Mouse (Mus musculus) heart, adult 9 months (tissue): ENCODE measurements around the gene Tmem164.

Experiments
- DNase-seq, 2 experiments: peaks; one replicate each; pipeline ENCODE4 v3.0.0; 2022; ENCODE audit warnings: low spot score in 2 of 2

Gene Tmem164

GRCm38 (mm10) chrX:142828184-142828908, 147.1 kb downstream of the Tmem164 start:
- no peak for DNase-seq

GRCm38 (mm10) chrX:142829267-142829666, 148.1 kb downstream of the Tmem164 start:
- DNase-seq = no peak

DNA sequence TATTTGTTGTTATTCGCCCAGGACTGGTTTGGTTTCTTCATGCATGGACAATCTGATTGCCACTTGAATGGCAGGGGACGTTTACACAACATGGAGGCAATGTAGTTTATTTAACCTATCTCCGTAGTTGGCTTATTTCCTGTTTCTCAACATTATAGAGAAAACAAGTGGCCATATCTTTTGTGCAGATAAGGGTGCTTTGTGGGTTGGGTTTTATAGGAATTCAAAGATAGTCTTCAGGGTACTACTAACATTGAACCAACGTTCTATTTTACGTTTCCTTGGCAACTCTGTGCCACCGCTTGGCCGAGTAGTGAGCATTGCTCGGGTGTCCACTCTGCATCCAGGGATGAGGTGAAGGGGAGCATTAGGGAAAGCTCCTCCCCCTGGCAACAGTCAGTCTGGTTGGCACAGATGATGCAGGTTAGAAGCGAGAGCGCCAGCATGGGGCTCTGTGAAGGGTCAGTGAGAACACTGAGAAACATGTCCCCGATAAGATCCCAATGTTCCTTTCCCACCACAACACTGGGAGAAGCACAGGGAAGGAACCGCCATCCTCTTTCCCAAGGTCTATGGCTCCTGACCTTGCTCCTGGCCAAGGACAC, 148.8 kb downstream of the Tmem164 start:
- no peak for DNase-seq

DNA sequence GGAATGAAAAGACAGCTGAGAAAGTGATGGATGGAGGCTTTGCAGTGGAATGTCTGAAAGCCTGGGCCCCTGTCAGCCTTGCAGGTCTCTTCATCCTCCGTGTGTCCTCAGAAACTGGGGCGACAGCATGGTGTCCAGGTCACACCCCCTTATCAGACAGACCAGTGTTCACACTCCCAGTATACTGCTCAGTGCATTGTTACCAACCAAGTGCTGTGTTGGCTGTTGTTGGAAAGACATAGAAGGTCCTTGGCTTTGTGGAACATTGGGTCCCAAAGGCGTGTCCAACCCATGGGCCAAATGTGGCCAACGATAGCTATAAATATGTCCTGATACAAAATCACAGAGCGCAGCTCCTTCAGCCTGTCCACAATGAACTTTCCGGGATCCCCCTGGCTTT, 149.4 kb downstream of the Tmem164 start:
- DNase-seq = peak; percentile 32 to 42

- DNase-seq = no peak
Measured at GRCm38 (mm10) chrX:142832221-142832620, 151.0 kb downstream of the Tmem164 start.

DNA sequence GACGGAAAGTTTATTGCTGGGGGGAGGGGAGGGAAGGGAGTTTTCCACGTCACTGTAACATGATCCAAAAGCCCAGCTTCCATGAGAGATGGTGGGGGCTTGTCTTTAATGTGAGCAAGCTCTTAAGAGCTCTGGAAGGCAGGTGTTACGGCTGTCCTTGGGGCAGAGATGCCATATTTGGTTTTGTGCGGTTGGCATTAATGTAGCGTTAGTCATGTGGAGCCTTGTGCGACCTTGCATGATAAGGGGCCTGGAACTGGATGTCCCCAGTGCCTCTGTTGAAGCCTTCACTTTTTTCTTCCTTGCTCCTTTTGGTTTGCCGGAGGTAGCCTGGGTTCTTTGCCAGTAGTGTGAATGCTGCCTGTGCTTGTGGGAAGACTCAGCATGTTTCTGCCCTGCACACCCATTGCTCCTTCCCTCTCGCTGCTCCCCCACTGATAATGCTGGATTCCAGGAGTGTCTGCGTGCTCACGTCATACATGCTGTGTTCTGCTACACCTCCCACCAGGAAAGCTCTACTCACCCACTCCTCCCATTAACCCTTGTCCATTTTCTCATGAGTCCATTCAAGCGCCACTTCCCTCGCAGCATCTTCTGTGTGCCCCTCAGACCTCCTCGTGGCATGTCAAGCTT, 152.1 kb downstream of the Tmem164 start:
- DNase-seq = peak; percentile 50 to 51

DNA sequence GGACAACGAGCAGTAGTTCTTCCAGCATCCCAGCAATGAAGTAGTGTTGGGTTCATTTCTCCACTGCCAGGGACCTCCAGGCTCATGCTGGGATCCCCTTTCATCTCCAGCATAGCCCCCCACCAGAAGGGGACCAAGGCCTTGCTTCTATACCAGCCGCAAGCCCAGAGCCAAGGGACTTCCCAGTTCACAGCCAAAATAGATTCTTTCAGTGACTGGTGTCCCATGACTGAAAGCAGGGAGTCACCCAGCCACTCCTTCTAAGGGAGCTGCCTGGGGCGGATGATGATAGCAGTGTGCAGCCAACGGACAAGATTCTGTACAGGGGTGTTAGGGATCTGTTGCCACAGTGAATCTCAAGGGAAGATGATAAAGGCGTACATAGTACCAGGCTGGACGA, 153.6 kb downstream of the Tmem164 start:
- DNase-seq = no peak

DNA sequence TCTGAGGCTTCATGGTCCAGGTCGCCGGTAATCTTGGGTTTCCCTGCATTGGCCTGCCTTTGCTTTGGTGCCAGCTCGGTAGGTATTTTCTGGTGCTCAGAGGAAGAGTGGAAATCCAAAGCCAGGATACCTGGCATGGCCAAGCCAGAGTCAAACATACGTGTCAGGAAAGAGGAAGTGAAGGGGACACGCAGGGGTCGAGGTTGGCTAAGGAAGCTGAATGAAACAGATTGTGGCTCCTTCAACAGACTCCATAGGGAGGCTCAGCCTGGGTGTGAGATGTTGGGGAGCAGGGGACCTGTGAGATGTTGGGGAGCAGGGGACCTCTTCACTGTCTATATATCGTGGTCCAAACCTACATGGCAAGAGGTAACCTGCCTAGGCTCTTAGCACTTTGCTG, 155.2 kb downstream of the Tmem164 start:
- no peak for DNase-seq

DNA sequence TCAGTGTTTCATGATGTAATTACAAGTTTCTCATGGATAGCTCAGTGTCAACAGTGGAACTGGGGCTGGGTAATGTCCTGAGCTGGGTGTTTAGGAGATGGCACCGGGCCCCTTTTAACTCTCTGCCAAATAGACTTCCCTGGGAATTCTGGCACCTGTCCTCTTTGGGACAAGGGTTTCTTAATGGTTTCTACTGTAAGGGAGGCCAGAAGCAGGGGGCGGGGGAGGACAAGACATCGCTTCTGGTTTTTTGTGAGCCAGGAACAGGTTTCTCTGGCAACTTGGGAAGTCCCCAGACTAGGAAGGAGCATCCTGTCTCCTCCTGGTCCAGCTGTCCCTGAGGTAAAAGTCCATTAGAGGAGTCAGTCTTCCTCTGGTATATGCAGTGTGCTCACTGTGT, 156.1 kb downstream of the Tmem164 start:
- DNase-seq = no peak

- DNase-seq = no peak
Measured at GRCm38 (mm10) chrX:142838841-142839240, 157.6 kb downstream of the Tmem164 start.

- no peak for DNase-seq
Measured at GRCm38 (mm10) chrX:142839411-142839810, 158.2 kb downstream of the Tmem164 start.

DNA sequence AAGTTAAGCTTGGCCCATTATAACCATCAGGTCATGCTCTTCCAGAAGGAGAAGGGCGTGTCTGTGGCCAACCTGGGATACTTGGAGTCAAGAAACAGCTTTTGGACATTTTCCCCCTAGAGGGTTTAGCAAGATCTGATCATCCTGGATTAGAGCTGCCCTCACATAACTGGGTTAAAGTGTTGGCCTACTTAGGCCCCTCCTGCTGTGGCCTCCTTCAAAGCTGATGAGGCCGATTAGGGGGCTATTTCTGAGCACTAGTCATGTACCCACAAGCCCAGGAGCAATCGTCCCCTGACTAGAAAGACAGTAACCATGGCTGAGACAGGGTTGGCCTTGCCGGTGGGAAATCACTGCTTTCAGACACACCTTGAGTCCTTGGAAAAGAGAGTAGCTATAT, 160.7 kb downstream of the Tmem164 start:
- DNase-seq = no peak

- no peak for DNase-seq
Measured at GRCm38 (mm10) chrX:142846266-142846665, 165.1 kb downstream of the Tmem164 start.

DNA sequence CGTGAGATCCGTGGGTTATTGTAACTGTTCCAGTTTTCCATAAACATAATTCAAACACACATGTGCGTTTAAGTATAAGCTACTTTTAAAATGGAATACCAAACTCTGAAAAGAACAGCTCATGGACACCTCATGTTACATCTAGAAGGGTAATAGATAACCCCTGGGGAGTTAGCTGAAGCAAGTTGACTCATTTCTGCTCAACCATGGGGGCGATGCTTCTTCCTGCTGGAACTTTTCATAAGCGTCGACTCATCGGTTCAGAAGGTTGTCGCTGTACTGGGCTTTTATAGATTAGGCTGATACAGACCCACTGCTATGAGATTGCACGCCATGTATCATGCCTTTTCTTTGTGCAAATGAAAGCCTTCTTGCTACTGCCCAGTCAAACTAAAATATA, 166.8 kb downstream of the Tmem164 start:
- DNase-seq = no peak

- peak; percentile 7 to 16 for DNase-seq
Measured at GRCm38 (mm10) chrX:142869844-142870243, 188.6 kb downstream of the Tmem164 start.

DNA sequence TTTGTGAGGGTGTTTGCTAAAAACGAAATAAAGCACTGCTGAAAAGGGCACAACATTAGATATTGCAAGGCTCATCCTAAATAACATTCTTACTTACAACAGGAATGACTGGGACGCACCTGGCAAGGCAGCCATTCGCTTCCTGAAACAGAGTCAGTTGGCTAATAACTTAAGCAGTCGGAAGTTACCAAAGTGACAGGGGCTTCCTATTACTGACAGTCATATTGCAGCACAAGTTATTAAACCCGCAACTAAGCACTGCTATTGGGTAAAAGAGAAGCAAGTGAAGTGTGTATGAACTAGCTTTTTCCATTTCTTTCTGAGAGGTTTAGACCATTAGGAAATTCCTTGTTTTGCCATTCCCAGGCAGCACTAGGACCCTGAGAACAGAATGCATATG, 201.0 kb downstream of the Tmem164 start:
- DNase-seq = no peak

GRCm38 (mm10) chrX:142883593-142883992, 202.4 kb downstream of the Tmem164 start:
- DNase-seq = no peak

DNA sequence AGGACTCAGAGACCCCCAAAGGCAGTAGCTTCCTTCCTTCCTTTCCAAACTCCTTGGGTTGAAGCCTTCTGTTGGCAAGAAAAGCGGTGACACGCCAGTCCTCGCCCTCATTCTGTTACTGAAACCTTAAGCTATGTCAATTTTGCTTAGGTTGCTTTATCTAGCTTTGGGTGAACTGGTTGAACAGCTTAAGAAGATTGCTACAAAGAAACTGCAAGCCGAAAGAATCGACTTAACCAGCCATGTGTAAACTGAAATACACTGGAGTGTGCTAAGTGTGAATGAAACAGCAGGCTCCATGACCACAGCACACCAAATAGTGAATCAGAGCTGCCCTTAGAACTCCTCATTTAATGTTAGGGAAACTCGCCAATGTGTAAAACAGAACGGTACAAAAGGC, 204.8 kb downstream of the Tmem164 start:
- DNase-seq = no peak
